Mouse (Mus musculus) ovary, adult 18-20 months (tissue): ENCODE results near the gene Uck2.

Source experiments
- DNase-seq: peaks from one replicate; pipeline ENCODE4 v3.0.0; 2022; ENCODE audit warnings: low spot score, mixed read lengths

The Uck2 gene

GRCm38 (mm10) chr1:167253579-167253978, 31.5 kb downstream of the Uck2 start:
- DNase-seq = no peak

GRCm38 (mm10) chr1:167249881-167250280, 35.2 kb downstream of the Uck2 start:
- no peak for DNase-seq

GRCm38 (mm10) chr1:167249252-167249651, 35.9 kb downstream of the Uck2 start:
- DNase-seq = peak; percentile 44

GRCm38 (mm10) chr1:167247886-167248285, 37.2 kb downstream of the Uck2 start:
- no peak for DNase-seq

GRCm38 (mm10) chr1:167246976-167247375, 38.1 kb downstream of the Uck2 start:
- DNase-seq = peak; percentile 43

- no peak for DNase-seq
These were observed 38.8 kb downstream of the Uck2 start for GRCm38 (mm10) chr1:167246275-167246674.

GRCm38 (mm10) chr1:167245180-167245641, 39.9 kb downstream of the Uck2 start:
- DNase-seq = no peak

- DNase-seq = no peak
These were observed 42.9 kb downstream of the Uck2 start for GRCm38 (mm10) chr1:167242191-167242681.

GRCm38 (mm10) chr1:167241487-167241886, 43.6 kb downstream of the Uck2 start:
- no peak for DNase-seq

- DNase-seq = no peak
These were observed 44.8 kb downstream of the Uck2 start for GRCm38 (mm10) chr1:167240361-167240760.

- no peak for DNase-seq
These were observed 45.2 kb downstream of the Uck2 start for GRCm38 (mm10) chr1:167239916-167240315.

- no peak for DNase-seq
These were observed 47.3 kb downstream of the Uck2 start for GRCm38 (mm10) chr1:167237798-167238197.

GRCm38 (mm10) chr1:167236790-167237189, 48.3 kb downstream of the Uck2 start:
- DNase-seq = no peak

- no peak for DNase-seq
These were observed 50.8 kb downstream of the Uck2 start for GRCm38 (mm10) chr1:167234344-167234743.

GRCm38 (mm10) chr1:167232918-167233317, 52.2 kb downstream of the Uck2 start:
- no peak for DNase-seq

- no peak for DNase-seq
These were observed 53.4 kb downstream of the Uck2 start for GRCm38 (mm10) chr1:167231612-167232283.

- DNase-seq = no peak
These were observed 54.0 kb downstream of the Uck2 start for GRCm38 (mm10) chr1:167230930-167231611.

- no peak for DNase-seq
These were observed 62.6 kb downstream of the Uck2 start for GRCm38 (mm10) chr1:167222382-167223010.

GRCm38 (mm10) chr1:167220303-167221174, 64.6 kb downstream of the Uck2 start:
- DNase-seq = peak; percentile 39

GRCm38 (mm10) chr1:167215460-167215859, 69.7 kb downstream of the Uck2 start:
- DNase-seq = no peak

GRCm38 (mm10) chr1:167212710-167213109, 72.4 kb downstream of the Uck2 start:
- DNase-seq = no peak
